Mouse (Mus musculus) myocyte (in vitro differentiated cells): ENCODE measurements around the gene Ankrd55.

Source experiments
- POLR2A ChIP-seq: IDR thresholded peaks from one replicate; pipeline ENCODE4 v1.6.1; 2011; ENCODE audit warnings: low read depth, mild to moderate bottlenecking, control low read depth, moderate library complexity; ENCODE audit not compliant: insufficient read length
- TCF3 ChIP-seq: IDR thresholded peaks from one replicate; pipeline ENCODE4 v1.6.1; 2011; ENCODE audit warnings: low read depth, control low read depth; ENCODE audit not compliant: insufficient read length
- USF1 ChIP-seq: IDR thresholded peaks from one replicate; pipeline ENCODE4 v1.6.1; 2011; ENCODE audit warnings: low read depth, mild to moderate bottlenecking, control low read depth, moderate library complexity

- TF ChIP-seq TCF3 (no peak), USF1 (no peak), POLR2A (no peak)
Measured at GRCm38 (mm10) chr13:112287571-112288224, 553 bp upstream of the Ankrd55 start.
